Mouse (Mus musculus) telencephalon, adult 2 months (tissue): ENCODE data around the gene Cmip.
A peak's percentile ranks its signal among the peaks of the same experiment; 100 is the strongest.

Experiments used
- DNase-seq: peaks from one replicate; pipeline ENCODE4 v3.0.0-alpha.2; 2011; ENCODE audit warnings: low read depth, low spot score

The Cmip gene

DNA sequence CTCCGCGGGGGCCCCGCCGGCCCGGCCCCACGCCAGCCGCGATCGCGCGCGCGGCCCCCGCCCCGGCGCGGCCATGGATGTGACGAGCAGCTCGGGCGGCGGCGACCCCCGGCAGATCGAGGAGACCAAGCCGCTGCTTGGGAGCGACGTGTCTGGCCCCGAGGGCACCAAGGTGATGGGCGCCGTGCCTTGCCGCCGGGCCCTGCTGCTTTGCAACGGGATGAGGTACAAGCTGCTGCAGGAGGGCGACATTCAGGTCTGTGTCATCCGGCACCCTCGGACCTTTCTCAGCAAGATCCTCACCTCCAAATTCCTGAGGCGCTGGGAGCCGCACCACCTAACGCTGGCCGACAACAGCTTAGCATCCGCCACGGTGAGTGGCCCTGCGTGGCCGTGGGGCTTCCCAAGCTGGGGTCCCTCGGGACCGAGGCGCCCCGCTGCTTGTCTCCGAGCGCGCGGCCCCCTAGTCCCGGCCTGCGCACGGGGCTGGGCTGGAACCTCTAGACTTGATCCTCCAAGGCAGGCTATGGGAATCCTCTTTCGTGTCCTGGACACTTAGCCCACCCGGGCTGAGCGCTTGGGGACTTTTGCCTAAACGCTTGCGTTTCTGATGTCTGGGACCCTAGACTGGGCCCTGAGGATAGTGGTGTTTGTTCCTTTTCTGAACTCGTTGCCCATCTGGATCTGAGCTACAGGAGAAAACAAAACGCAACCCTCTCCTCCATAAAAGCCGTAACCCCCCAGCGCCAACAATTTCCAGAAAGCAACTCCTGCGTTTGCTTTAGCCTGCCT is at the start of gene Cmip:
Gene Cmip, plus strand, starts transcription at position 36 of the 792 bp plus-strand sequence.
- no peak for DNase-seq

DNA sequence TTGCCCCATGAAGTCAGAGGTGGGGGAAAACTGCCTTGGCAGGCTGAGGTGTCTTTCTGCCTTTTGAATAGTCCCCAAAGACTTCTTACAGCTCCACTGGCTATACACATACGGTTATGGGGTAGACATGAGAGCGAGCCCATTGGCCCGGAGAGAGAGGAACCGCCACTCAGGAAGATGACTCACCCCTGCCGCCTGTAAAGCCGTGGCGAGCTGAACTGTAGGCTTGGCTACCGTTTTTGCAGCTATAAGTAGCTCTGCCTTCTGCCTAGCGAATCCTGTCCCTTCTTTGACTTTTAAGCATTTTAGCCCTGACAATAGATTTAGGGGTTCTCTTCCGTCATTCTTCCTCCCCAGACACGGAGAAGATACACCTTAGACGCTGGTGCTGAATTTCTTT is 47.7 kb upstream of the Cmip start:
- no peak for DNase-seq

DNA sequence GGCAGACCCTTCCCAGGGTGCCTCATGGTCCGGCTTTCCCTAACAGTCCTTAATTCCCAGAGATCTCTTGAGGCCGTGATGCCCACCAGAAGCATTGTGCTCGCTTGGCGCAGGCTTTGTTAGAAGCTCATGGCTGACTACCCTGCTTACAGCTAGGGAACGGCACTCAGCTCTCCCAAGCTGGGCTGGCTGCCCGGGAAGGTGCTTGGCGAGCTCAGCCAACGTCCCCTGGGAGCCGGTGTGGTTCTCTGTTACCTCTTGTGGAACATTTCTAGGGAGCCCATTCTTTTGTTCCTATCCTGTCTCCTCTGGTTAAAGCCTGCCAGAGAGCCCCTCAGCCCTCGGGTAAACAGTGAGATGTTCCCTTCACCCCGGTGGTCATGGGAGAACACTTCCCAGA is 44.8 kb upstream of the Cmip start:
- DNase-seq, result no peak

DNA sequence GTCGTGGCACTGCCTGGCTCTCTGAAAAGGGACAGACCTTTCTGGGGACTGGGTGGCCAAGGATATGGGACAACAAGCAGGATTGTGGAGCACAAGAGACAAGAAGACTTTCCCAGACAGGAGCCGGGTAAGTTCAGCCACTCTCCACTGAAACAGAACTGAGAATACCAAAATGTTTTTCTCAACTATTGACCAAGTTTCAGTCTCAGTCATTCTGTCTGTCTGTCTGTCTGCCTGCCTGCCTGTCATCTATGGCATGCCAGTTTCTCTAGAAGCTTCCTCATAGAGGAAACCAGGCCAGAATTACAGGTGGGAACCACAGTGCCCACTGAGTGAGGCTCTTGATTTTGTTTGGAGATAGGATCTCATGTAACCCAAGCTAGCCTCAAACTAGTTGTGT is 39.1 kb upstream of the Cmip start:
- no peak for DNase-seq

DNA sequence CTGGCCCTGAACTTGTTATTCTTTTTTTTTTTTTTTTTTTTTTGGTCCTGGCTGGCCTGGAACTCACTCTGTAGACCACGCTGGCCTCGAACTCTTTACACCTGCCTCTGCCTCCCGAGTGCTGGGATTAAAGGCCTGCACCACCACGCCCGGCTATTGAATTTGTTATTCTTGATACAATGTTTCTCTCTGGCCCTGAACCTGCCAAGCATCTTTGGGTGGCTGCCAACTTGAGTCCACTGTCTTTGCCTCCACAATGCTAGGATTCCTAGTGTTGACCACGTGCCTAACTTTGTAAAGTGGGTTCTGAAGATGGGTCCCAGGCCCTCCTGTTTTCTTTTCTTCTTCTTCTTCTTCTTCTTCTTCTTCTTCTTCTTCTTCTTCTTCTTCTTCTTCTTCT is 34.5 kb upstream of the Cmip start:
- DNase-seq, result no peak

DNA sequence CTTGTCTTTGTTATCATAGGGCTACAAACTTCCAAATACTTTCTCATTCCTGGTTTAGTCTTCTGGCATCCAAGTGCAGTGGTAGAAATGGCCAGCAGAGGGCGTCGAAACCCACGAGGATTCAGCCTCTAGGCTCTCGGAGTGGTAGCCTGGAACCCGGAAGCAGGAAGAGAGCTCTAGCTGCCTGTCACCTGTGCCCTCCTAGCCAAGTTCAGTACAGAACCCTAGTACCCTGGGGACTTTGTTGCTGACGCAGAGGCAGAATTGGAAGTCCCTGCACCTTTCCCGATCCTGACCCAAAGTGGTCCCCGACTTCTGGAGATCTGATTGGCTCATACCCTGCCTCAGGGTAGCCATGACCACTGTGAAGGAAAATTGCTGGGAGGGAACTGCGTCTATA is 32.2 kb upstream of the Cmip start:
- peak; percentile 40 for DNase-seq

DNA sequence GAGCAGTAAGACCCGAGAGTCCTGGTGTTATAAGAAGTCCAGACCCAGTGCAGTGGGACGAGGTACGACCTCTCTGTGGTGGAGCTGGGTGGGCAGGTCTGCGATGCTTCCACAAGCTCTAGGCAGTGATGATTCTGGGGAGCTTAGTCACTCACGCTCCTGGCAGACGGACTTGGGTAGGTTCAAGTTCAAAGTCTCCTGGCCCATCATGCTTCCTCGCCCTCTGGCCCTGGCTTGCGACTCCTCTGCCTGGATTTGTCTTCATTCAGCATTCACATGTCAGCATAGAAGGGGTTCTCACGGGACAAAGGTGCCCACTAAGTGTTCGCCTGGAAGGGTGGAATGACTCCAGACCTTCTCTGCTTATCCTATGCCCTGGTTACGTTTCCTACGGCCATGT is 30.6 kb upstream of the Cmip start:
- DNase-seq, result no peak

DNA sequence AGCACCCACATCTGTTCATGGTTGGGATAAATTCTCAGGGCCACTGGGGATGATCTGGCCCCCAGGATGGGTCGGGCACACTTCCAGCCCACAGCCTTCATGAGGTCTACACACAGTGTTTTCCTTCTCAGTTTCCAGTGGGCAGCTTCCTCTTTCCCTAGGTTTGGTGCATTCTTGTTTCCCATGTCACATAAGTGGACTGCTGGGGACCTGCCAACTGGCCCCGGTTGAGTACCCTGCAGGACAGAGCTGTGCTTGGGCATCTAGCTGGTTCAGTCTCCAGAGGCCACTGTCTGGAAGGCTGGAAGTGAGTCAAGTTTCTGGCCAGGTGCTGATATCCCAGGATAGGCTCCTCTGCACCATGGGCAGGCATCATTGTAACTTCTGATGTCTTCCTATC is 29.5 kb upstream of the Cmip start:
- DNase-seq, result no peak

DNA sequence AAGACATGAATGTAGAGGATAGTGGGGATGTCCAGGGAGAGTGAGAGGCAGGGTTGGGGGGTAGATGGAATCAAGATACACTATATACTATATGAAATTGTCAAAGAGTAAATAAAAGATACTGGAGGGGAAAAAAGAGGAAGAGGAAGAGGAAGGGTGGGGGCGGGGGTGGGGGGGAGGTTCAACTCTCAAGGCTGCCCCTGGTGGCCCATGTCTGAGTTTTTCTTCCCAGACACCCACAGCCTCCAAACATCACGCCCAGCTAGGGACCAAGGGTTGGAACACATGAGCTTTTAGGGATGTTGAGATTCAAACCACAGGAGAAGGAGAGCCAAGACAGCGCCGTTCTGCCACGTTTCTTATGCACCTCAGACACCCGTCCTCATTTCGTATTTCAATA is 23.7 kb upstream of the Cmip start:
- DNase-seq, result no peak

DNA sequence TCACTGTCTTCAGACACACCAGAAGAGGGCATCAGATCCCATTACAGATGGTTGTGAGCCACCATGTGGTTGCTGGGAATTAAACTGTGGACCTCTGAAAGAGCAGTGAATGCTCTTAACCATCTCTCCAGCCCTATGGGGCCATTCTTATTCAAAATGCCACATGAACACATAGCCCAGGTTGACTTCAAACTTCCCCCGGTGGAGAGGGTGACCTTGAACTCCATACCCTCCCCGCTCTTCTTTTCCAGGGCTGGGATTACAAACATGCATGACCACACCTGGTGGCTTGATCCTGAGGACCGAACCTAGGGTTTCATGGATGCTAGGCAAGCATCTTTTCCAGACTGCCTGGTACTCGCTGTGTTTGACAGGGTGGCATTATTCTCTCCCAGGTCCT is 20.3 kb upstream of the Cmip start:
- no peak for DNase-seq

DNA sequence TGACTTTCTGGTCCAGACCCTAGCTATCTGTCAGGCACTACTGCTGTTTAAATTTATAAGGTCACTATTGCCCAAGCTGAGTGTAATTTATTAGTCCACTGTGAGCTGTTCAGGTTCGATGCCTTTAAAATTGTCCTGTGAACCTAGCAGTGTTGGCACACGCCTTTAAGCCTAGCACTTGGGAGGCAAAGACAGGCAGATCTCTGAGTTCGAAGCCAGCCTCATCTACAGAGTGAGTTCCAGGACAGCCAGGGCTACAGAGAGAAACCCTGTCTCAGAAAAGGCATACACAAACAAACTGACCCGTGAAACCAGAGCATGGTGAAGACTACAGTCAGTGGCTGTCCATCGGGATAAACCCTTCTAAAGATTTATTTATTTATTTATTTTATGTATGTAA is 16.5 kb upstream of the Cmip start:
- no peak for DNase-seq

DNA sequence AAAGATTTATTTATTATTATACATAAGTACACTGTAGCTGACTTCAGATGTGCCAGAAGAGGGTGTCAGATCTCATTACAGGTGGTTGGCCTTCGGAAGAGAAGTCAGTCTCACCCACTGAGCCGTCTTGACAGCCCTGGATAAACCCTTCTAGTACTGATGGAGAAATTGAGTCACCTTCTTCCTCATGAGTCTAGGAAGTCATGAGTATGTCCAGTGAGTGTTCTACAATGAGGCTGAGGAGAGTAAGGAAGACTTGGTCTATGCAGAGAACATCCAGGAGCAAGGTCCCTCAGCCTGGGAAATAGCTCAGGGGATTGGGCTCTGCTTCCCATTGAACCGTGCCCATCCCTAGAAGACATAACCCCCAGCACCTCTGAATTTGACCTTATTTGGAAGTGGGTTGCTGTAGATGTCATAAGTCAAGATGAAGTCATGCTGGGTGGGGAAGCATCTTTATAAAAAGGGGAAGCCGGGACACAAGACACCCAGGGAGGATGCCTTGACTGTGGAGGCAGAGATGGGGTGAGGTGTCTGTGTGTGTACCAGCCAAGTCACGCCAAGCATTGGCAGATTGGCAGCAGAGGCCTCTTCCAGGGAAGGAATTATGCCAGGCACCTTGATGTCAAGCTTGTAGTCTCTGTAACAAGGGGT is 15.9 kb upstream of the Cmip start:
- DNase-seq, result no peak

DNA sequence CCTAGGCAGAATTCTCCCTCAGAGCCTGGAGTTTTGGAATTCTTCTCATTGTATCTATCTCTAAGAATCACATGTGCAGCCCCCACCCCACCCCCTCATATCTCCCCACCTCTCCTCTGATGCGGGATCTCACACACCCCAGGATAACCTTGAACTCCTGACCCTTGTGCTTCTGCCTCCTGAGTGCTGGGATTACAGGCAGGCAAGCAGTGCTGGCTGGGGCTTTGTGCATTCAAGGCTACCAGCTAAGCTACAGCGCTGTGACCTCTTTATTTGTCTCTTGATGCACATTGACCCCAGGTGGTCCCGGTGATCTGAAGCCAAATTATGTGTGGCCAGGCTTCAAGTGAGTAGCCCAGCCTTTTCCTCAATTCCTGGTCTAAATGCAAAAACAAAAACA is 15.0 kb upstream of the Cmip start:
- no peak for DNase-seq

DNA sequence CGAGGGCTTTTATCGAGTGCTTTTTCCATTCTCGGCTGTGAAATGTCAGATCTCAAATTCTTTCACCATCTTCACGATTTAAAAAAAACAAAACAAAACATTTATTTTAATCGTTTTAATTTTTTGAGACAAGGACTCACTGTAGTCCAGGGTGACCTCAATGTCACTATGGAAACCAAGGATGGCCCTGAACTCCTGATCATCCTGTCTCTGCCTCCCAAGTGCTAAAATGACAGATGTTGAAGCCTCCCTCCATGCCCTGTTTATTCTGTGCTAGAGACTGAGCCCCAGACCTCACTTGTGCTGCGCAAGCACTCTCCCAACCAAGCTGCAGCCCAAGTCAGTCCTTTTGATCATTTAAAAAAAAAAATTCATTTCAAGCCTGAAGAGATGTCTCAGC is 14.6 kb upstream of the Cmip start:
- DNase-seq, result no peak

DNA sequence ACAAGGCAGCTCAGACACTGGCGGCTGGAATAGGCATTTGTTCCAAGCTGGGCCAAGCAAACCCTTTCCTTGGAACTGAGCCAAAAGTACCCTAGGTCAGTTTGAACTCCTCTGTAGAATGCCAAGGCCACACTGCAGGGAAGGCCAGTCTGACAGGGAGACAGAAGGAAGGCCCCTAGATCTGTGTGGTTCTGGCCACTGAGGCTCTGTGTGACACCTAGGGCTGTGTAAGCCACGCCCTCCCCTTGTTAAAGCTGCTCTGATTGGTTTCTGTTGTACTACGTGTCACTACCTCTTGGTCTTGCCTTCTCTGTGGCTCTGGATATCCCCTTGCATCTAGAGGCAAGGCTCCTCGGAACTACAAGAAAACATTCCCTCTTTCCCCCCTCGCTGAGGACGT is 12.3 kb upstream of the Cmip start:
- DNase-seq, result no peak

DNA sequence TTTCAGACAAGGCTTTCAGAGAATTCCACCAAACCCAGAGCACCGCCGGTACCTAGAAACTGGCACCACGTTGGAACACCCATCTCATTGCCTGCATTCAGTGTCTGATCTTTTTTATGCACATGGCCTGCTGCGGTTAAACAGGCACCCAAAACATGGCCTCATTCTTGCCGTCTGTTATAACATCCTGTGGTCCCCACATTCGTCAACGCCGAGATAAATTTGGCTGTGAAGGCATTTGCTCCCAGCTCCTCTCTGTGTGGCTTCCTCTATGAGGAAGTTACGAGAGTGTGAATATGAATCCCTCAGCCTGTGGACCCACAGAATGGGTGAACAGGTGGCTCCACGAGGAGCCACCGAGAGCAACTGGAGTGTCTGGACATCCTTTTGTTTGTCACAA is 8.5 kb upstream of the Cmip start:
- no peak for DNase-seq

DNA sequence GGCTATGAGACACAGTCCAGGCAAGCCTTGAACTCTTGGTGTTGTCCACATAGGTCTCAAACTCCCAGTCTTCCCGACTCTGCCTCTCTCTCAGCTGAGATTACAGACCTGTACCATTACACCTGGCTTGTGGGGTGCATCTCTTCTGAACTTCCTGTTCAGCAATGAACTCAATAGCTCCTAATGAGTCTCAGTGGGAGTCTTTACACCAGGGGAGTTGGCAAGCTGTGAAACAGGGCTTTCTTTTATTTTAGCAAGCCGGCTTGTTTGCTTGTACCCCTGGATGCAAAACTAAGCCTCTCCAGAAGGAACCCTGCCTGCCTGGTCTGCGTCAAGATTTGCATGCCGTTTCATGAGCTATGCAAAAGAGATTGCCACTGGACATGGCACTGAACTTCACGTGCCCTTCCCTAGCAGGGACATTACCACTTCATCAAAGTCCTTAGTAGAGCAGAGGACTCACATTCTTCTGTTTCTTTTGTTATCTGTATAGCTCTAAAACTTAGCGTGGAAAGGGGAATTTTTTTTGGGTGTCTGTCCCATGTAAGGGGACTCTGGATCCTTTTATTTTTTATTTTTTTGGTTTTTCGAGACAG is 5.7 kb upstream of the Cmip start:
- DNase-seq, result no peak

DNA sequence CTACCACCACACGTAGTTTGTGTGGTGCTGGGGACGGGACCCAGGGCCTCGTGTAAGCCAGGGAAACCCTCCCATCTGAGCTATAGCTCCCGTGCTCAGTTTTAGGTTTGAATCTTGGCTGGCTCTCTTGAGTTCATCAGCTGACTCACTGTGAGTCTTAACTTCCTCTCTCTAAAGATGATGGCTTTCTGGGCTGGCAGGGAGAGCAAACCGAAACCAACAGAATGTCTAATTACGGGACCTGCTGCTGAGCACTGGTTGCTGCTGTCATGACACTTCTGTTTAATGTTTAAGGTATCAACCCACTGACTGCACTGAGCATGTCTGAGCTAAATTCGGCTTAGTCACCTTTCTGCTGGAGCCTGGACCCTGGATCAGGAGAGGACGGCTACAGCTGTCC is 4.2 kb upstream of the Cmip start:
- DNase-seq, result no peak

DNA sequence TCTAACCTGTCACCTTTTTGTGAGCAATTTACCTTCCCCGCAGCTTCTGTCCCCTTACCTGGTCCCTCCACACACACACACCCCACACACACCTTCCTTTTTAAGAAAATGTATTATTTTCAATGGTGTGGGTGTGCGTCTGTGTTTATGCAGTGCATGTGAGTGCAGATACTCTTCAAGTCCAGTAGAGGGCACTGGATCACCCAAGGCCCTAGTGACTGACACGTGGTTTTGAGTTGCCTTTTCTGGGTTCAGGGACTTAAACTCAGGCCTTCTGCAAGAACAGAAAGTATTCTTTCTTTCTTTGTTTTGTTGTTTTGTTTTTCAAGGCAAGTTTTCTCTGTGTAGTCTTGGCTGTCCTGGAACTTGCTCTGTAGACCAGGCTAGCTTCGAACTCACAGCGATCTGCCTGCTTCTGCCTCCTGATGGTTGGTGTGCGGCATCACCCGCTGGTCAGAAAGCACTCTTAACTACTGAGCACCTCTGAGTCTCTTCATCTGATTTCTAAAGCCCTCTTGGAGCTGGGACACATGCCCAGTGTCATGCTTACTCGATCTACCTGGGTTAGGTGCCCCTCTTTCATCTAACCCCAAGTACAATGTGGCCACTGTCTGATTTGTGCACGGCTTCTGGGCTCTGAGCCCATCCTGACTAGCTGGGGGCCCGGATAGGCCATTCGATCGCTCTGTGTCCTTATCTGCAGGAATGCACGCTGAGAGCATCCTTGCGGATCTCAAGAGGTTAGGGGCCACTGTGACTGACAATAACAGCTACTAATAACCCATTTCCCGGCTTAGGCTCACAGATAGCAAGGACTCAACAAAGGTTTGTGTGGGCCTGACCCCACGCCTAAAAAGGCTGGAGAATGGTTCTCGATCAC is 3.2 kb upstream of the Cmip start:
- DNase-seq, result no peak

DNA sequence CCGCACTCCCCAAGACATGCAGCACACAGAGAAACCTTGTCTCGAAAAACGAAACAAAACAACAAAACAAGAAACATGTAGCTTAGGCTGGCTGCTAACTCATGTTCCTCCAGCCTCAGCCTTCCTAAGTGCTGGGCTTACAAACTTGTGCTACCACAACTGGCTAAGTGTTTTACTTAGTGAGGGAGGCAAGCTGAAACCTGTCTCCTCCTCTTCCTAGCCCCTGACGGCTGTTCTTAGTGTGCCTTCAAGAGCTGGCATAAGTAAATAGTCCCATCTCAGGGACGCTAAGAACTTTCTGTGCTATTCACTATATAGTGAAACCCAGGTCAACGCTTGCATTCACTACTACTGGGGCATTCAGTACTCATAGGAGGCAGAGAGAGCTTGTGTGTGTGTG is 2.4 kb upstream of the Cmip start:
- DNase-seq, result no peak

DNA sequence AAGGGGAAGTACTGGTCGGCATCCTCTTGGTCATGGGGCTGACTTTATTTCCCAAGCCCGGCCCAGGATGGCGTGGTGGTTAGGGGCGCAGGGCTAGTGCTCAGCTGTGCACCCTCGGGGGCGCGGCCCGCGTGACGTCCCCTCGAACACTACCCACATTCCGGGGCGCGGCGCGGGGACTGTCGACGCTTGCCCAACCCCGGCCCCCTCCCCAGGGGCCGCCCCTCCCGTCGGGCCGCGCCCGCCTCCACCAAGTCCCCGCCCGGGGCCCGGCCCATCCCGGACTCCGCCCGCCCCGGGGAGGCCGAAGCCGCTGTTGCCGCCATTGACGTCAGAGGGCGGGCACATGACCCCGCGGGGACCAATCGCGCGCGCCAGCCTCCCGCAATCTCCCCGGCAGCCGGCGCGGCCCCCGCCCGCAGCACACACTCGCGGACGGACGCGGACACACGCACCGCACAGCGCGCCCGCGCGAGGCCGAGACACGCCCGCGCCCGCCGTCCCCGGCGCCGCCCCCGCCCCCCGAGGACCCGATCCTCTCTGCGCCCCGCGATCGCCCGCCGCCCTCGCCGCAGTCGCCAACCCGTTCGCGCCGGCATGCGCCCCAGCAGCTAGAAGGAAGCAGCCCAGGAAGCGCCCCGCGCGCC is 449 bp upstream of the Cmip start:
- DNase-seq, result peak; percentile 74
